Mouse (Mus musculus) embryo, embryonic 9.5 days (tissue): ENCODE measurements around the gene Ppp2r3a.
A peak's percentile ranks its signal among the peaks of the same experiment; 100 is the strongest.

Source experiments
- DNase-seq: peaks from one replicate; pipeline ENCODE4 v3.0.0-alpha.2; 2017; ENCODE audit errors: extremely low spot score

The Ppp2r3a gene

DNA sequence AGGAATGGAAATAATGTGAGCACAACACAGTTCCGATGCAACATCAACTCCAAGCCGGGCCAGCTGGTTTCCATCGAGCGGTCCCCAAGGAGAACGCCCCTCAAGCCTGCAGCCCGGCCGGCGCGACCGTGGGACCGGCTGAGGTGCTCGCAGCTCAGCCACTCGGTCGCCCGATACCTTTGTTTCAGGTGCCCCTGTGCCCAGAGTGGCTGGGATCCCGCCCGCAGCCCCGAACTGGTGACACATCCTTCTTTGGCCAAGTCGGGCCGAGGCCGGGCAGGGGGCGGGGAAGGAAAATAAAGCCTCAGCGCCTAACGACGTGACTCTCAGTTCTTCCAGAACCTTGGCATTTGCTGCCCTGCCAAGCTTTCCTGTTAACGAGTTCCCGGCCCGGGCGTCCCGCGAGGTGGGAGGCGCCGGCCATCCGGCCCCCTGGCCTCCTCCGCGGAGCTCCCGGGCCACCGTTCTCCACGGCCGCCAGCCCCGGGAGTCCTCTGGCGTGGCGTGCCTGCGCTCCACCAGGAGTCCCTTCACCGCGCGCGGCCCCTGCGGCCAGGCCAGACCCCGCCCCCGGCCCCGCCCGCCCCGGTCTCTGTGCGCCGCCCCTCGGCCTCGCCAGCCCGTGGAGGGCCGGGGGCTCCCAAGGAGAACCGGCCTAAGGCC, 483 bp downstream of the Ppp2r3a start:
- DNase-seq = peak; percentile 91

DNA sequence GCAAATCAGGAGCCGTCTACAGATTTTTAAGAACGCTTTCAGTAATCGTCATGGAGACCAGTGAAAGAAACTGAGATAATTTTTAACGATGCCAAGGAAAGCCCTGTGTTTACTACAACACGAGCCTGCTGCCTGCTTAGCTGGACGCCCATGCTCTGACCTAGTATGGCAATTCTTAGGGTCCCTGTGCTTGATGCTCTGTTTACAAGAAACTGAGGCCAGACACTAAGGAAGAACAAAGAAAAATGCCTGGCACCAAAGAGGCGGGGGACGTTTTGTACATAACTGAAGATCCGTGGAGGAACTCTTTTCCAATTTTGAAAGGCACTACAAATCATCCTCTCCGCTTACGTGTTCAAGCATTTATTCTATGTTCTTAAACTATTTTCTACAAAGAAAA, 1.1 kb downstream of the Ppp2r3a start:
- DNase-seq = peak; percentile 13

DNA sequence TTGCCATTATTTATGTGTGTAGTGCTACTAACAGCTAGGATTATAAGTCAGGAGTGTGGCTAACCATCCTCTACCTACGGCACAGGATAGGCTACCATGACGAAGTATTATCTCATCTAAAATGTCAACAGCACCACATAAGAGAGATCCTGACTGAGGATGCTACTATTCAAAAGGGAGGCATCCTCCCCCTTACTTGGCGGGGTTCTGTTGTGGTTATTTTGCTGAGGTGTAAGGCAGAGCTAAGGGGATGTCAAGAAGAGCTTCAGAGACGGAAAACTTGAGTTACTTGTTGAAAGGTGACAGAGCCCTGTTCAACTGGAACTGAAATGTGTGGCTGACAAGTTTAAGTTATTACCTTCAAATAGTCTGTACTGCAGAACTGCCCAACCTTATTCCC, 2.0 kb downstream of the Ppp2r3a start:
- DNase-seq = no peak

DNA sequence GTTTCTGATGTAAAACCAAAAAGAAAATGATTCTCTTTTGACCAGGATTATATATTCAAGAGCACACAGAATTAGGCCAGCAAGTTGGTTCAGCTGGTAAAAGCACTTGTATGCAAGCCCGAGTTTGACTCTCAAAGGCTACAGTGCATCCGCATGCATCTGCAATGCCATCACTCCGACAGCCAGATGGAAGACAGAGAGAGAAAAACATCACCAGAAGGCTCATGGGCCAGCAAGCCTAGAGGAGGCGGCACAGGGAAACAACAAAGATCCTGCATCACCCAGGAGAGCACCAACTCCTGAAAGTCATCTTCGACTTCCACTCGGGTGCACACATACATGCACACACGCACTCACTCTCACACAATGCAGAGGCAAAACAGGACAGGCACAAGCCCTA, 4.1 kb downstream of the Ppp2r3a start:
- no peak for DNase-seq

DNA sequence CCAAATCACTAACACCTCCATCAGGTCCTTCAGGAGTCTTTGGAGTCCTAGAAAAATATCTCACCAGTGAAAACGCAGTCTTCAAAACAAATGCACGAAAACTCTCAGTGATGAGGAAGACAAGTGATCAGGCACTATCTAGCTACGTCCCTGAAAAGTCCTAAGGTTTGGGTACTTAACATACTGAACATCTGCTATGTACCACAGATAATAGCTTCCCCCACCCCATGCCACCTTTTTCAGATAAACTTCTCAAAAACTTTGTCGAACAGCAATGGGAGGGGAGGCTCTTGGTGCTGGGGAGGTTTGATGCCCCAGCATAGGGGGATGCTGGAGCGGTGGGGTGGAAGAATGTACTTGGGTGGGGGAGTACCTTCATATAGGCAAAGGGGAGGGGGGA, 6.1 kb downstream of the Ppp2r3a start:
- no peak for DNase-seq

DNA sequence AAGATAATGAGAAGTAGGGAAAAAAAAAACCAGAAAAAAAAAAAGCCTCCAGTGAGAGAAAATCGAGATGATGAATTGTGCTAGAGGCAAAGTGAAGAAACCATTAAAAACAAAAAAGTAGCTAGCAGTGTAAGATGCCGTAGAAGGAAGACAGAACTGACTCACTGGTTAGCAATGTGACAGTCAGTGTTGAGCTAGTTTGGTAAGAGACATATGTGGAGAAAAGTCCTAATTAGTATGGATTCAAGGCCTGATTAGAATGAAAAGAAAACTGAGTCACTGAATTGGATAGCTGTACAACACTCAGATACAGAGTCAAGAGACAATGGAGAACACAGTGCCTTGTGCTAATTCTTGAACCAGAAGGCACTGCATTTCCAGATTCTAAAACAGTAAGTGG, 7.9 kb downstream of the Ppp2r3a start:
- no peak for DNase-seq

DNA sequence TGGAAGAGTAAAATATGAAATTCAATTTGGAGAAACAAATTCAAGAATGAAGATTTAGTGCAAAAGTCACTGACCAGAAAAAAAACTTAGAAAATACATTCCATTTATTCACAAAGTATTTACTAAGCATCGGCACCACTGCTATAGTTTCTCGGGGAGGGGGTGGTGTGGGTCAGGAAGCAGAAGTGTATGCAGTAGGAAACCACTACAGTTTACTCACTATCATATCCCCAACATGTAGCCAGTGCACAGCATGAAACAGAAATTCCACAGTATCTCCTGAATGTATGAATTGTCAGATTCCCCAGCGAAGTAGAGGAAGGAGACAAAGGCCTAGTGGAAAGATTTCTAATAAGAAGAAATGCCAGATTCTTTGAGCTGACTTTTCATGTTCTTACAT, 11.4 kb downstream of the Ppp2r3a start:
- no peak for DNase-seq

DNA sequence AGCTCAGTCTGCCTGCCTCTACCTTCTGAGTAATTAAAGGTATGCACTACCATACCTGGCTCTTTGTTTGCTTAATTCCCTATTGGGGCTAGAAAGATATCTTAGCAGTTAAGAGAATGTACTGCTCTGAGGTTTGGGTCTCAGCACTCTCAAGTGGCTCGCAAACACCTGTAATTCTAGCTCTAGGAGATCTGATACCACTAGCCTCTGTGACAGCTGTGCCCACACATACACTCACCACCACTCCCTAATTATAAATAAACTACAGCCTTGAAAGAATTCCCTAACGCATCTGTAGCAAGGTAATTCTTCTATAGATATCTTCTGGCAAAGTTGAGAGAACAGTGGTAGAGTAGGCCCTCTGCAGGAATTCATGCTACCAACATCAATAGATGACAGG, 15.8 kb downstream of the Ppp2r3a start:
- DNase-seq = no peak

DNA sequence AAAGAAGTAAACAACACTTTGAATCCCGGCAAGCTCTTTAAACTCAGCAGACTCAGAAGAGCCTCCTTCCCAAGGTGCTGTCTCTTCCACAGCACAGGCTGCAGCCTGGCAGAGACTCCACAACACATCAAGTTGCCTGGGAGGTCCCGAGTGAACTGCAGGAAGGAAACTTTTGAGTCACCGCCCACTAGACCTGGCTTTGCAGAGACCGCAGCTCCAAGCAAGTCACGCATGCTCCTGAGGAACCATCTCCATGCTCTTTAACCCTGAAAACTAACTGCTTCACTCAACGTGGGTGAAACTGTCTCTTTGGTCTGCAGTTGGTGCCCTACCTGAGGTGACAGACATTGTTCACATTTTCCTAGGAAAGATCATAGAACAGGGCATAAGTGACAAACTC, 19.6 kb downstream of the Ppp2r3a start:
- no peak for DNase-seq

DNA sequence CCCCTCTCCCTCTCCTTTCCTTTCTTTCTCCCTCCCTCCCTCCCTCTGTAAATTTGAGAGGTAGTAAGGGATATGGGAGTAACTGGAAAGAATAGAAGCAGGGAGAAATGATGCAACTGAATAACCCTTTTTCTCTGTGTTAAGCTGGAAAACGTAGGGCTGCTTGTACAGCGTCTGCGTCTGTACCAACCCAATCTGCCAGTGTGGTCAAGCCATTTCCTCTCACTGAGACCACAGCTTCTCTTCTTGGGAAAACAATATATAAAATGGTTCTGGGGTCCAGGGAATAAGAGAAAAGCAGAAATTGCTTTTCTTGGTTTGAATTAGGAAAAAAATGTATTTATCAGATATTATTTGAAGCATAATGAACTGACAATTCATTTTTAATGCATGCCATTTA, 21.6 kb downstream of the Ppp2r3a start:
- no peak for DNase-seq

DNA sequence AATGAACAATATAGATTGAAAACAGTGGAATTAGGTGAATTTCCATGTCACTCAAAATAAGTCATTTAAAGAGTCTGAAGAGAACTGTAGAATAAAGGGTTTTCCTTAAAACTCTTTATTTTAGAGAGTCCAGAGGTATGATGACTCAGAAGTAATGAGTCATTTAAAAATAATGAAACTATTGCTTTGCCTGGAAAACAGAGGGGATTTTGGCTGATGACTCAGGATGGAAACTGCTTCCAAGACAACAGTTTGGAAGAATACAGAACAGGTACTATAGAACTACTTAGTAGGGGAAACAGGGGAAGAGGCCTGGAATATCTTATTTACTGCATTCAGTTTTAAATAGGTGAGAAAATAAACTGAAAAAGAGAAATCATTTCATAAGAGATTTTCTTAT, 22.7 kb downstream of the Ppp2r3a start:
- no peak for DNase-seq

DNA sequence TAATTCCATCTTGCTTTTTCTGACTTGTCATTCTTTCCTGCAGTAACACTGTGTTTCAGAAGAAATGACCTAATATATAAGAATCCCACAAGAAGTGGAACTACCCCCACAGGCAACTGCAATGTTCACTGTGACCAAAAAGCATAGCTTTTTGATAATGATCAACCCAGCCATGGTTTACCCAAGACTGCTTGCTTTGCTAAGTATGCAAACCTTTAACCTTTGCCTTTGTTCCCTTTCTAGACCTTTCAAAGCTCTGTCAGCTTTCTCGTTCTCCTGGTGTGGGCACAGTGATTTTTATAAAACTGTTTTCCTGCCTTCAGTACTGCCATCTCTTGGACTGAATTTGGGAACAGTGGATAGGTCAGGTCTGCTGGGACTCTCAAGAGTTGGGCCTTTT, 43.6 kb downstream of the Ppp2r3a start:
- DNase-seq = no peak

DNA sequence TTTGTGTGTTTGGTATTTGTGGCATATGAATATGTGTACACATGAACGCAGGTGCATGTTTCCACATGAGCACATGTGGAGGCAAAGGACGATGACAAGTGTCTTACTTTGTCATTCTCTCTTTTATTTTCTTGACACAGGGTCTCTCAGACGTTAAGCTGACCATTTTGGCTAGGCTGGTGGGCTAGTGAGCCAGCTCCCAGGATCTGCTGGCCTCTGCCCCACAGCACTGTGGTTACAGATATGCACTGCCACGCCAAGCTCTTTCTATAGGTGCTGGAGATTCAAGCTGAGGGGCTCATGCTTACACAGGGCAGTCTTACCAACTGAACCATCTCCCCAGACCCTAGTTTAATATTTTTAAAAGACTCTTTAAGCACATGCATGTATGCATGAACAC, 45.1 kb downstream of the Ppp2r3a start:
- no peak for DNase-seq

DNA sequence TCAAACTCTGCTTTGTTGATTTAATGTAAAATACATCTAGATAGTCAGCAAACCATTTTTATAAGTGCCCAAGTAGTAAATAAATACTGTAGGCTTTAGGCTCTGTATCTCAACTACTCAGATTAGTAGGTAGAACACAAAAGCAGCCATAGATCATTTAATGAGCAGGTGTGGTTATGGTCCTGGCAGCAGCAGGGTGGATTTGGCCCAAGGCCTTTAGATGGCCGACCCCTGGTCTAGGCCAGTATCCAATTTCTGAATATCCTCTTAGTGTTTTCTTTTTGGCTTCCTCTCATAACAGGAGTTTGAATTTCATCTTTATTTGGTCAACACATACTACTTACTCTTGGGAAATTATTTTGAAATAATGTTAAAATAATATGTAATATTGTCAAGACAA, 46.4 kb downstream of the Ppp2r3a start:
- DNase-seq = no peak

DNA sequence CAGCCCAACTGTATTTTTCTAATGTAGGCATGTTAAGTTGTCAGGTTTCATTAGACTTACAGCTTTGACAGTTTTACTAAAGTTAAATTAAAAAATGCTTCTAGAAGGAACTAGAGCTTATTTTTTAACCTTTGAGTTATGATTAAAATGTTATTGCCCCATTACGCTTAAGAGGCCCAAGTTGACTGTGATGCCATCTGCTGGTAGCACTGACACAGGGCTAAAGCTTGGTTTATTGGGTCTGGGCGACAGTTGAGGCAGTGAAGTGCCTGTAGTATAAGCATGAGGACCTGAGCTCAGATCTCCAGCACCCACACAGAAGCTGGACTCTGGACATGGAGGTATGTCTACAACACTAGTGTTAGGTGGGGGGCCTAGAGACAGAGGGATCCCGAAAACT, 47.5 kb downstream of the Ppp2r3a start:
- no peak for DNase-seq

DNA sequence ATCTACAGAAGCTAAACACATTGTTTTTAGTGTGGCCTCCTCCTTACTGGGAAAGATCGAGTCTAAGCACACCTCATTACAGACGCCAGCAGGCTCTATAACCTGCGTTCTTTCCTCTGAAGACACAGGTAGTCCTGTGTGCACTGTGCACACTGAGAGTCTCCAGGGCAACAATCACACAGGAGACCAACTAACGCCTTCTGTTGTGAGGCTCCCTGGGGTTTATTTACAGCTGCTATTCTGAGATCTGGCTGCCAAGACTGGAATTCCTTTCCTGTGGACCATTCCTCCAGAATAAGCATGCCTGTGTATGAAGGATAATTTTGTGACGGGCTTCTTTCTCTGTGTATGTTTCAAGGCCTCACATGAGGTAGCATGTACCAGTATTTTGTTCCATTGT, 51.0 kb downstream of the Ppp2r3a start:
- no peak for DNase-seq

DNA sequence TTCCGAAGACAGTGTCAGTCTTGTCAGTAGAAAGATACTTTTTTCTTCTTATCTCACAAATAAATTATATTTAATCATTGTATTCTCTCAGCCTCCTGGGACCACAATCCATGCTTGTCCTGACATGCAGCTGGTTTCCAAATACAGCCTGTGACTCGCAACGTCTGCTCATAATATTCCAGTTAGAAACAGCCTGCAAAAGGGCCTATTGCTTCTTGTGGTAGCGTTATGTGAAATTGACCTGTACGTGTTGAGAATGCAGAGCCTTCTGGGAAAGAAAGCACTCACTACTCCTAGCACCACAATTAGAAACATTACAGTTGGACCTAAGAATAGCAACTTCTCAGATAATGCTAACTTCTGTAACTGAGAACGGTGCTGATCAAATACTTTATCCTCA, 52.8 kb downstream of the Ppp2r3a start:
- no peak for DNase-seq

DNA sequence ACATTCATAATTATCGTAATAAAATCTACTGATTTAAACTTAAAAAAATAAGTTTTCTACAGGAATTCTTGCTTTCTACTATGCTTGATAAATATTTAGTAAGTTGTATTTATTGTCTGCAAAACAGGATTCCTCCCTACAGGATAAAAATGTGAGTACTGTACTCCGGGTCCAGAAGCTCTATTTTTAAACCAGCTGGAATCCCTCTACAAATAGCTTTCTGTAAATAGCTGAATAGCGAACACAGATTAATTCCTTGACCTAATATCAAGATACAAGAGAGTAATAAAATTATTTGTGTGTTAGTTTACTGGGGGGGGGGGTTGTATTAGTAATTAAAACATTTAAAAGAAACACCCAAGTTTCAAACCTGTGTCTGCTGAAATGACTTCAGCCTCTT, 53.3 kb downstream of the Ppp2r3a start:
- no peak for DNase-seq

DNA sequence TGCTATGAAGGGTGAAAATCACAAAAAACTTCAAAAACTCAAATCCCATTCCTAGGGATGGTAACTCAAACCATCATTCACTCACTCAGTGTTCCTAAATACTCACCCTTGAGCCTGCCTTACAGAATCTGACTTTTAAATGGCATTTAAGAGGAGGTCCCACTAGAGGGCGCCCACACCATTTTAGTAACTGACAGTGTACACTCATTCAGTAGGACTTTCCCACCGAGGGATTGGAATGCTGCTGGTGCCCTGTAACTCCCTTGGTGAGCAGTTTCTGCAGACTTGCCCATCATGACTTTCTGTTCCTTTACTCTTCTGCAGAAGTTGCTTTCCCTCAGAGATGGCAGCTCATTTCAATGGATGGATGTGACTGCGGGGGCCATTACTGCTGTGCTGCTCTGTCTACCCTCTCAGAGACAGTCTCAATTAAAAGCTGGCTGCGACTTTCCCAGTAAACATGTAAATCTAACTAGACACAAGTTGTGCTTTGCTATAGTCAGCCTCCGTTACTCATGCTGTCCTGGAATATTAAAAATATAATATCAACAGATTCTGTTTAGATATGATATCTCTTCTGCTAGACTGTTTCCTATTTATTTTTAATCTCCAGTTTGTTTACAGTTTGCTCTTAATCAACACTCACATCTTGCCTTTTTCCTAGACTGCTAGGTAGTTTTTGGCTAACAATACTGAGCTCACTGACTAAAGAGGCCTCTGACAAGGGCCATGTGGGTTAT, 69.5 kb downstream of the Ppp2r3a start:
- DNase-seq = peak; percentile 75

DNA sequence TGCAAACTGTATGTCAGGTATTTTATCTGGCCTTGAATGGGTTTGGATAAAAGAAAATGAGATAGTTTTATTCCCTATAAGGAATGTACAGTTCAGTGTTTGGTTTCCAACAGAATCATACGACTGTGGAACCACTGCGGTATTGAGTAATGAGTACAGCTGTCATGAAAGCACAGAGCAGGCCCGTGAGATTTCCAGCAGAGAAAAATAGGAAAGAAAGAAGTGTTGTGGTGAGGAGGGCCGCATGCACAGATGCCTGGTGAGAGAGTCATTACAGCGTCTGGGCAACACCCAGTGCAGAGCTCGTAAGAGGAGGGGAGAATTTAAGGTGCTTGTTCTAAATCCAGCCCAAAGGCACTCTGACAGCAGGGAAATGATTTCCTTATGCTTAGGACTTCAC, 70.3 kb downstream of the Ppp2r3a start:
- DNase-seq = no peak

DNA sequence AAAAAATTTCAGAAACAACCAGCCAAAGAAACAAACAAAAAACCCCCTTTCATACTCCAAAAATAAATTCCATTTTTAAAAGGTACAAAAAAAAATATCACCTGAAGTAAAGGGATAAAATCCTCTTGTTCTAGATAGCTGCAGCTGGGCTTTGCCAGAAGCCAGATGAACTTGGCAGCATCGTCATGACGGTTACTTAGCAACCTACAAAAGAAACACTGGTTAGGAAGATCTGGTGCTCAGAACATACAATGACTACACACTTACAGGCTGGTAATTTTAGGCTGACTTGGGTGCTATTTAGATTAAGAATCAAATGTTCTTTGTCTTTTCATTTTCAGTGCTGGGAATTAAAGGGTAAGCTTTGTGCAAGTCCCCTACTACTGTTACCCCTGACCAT, 71.4 kb downstream of the Ppp2r3a start:
- DNase-seq = no peak

DNA sequence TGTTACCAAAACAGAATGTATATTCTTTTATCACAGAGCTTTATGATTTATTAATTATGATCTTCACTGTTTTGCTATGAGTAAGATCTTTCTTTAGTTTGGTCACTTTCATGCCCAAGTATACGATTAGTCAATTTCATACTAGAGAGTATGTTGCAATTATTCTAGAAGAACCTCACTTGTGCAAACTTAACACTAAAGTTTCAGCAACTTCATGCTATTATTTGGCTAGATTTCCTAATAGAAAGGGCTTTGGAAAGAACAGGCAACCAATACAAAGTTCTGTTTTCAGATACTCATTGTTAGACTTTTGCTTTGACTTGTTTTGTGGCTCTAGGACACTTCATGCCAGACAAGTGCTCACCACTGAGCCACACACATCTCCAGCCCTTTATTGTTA, 91.0 kb downstream of the Ppp2r3a start:
- no peak for DNase-seq

DNA sequence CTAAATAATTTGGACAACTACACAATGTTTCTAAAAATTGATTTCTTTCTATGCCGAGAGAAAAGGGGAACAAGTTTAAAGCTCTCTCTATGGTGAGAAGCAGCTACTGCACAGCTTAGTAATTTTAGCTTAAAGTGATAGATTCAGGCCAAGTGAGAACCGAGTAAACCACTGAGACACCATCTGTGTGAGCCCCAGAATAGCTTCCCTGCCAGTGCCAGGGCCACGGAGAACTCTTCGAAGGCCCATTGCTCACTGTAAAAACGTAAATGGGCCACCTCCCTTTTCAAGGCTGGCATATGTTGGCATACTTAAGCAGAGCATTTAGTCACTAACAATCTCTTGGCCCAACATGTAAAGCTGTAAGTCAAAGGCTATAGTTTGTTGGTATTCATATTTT, 91.5 kb downstream of the Ppp2r3a start:
- DNase-seq = no peak

DNA sequence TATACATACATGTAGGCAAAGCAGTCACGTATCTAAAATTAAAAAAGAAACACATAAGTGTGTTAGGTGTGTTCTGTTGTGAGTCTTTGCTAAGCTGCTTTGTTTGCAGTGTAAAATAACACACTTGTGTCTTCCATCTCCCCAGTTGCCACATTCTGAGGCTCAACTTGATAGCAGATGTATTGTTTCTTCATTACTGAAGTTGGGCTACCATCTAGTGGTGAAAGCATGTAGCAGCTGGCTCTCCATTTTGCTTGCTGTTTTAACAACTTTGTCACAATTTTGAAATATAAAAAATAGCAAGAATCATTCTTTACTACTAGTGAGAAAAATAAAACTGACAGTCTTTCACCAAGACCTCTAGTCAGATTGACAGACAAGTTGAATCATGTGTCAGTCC, 92.2 kb downstream of the Ppp2r3a start:
- DNase-seq = peak; percentile 10
